Mouse (Mus musculus) neutrophil, adult 5-6 weeks (primary cell): Measurements from ENCODE around the gene Cdc25b. TPM values are rescaled to one million over a fixed set of nuclear protein-coding genes. Genes with fewer than 3 reads are reported as not detected.

Experiments
- ATAC-seq: fragments of 151-379, 151-347 bp; 2 replicates; pipeline ENCODE4 v1.8.0; 2017; ENCODE audit warnings: mild to moderate bottlenecking, moderate TSS enrichment; ENCODE audit not compliant: insufficient number of reproducible peaks, poor library complexity, low FRiP score, severe bottlenecking; ENCODE audit errors: extremely low read depth
- total RNA-seq: library from RNA; stranded (forward); fragments of 200-1000 nt; gene quantifications from 2 replicates; pipeline ENCODE4 v1.2.3, GENCODE M21; 2017

The Cdc25b gene
- 111 and 116 TPM in 2 replicates for total RNA-seq

DNA sequence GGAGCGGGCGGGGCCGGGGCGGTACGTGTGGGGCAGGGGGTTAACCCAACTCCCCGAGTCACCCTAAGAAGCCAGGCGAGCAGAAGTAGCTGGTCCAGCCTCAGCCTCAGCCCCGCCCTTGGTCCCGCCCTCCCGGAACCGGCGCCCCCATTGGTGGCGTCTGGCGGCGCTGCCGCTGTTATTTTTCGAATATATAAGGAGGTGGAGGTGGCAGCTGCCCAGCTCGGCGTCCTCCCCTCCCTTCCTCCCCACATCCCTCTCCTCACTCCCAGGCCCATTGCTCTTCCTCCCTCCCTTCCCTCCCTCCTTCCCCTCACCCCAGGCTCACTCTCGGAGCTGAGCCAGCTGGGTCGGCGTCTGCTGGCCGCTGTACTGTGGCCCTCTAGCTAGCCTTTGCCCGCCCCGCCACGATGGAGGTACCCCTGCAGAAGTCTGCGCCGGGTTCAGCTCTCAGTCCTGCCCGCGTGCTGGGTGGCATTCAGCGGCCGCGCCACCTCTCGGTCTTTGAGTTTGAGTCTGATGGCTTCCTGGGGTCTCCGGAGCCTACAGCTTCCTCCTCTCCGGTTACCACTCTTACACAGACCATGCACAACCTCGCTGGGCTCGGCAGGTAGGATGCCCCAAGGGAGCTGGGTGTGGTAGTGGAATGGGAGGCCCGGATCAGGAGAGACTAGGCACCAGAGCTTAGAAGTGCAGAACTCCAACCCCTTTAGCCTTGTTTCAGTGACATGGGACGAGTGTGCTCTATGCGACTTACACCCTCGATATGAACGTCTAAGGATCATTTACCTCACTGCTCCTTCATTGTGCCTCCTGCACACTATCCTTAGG, at the start of gene Cdc25b, which contains the start of gene Spef1:
Cdc25b (plus strand) TSS at position 179 of the 831 bp plus-strand sequence.
Spef1 (minus strand) TSS at position 512 of the 831 bp plus-strand sequence.
- ATAC-seq: peak; percentile 69

DNA sequence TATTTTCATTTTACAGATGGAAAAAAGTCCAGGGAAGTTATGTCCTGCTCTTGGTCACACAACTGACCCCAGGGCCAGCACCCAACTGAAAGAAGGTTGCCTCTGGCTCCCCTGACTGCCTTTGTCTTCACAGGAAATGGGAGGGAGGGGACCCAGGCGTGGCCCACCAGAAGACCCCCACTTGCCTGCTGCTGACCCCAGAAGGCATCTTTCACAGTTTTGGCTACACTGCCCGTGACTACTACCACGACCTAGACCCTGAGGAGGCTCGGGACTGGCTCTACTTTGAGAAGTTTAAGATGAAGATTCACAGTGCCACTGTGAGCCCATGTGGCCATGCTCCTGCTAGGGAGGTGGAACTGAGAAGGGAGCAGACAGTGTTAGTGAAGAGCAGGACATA, 48.5 kb upstream of the Cdc25b start:
- no peak for ATAC-seq

DNA sequence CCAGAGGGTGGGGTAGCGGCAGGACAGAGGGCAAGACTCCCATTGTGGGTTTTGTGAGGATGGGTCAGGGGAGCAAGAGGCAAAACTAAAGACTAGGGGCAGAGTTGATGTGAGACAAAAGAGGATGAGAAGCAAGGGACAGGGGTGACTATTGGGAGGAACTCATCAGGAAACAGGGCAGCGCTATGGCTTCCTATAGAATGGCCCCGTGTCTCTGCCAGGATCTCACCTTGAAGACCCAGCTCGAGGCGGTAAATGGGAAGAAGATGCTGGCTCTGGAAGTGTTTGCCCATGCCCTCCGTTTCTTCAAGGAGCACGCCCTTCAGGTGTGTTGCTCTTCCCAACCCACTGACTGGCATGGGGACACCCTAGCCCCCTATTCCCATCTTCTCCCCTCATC, 48.0 kb upstream of the Cdc25b start:
- ATAC-seq: no peak

DNA sequence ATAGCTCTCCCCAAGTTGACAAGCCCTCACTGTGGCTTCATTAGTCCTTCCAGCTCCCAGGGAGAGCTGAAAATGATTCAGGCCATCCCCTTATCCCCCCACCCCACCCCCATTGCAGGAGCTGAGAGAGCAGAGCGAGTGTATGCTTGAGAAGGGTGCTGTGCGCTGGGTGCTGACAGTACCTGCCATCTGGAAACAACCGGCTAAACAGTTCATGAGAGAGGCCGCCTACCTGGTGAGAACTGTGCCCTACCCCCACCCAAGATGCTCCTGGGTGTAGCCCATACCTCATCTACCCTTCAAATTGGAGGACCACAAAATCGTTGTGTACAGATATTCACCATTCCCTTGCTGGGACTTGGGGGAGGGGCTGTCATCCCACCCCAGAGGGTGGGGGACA, 47.5 kb upstream of the Cdc25b start:
- ATAC-seq: no peak

DNA sequence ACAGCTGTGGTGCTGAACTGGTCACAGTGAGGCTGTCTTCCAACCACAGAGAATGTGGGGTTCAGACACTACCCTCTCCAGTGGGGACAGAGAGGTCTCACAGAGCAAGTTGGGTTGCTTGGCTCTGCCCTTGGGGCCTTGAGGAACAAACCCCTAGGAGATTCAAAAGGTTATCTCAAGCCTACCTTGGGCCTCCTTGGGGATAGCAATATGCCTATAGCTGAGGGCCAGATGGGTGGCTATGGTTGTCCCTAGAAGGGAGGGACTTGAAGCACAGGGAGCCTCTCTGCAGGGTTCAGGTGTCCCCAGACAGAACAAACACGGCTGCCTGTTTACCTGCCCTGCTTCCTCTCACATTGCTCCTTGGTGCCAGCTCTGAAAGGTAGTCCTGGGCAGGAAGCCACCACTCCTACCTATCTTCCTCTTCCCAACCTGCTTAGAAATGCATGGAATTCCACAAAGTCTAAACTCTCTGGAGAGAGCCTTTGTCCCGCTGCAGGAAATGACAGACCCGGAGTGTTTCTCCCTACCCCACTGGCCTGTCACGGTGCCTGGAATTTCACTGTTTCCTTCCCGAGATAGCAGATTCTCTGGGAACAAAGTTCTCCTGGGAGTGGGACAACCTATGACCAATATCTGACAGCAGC, 46.7 kb upstream of the Cdc25b start:
- ATAC-seq: no peak

DNA sequence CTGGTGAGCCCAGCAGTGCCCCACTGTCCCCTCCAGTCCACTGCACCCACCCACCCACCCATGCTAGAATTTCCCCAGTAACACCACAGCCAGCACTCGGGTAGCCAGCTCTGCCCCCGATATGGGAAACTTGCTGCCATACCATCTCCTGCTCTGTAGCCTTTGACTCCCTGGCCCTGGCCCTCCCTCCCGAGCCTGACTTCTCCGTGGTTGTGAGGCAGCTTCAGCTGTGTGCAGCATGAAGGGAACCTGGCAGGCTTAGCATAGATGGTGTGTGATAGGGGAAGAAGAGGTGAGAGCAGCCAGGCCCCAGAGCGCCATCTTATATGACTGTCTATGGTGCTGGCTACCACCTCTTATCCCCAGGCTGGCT, 46.2 kb upstream of the Cdc25b start:
- ATAC-seq: no peak

DNA sequence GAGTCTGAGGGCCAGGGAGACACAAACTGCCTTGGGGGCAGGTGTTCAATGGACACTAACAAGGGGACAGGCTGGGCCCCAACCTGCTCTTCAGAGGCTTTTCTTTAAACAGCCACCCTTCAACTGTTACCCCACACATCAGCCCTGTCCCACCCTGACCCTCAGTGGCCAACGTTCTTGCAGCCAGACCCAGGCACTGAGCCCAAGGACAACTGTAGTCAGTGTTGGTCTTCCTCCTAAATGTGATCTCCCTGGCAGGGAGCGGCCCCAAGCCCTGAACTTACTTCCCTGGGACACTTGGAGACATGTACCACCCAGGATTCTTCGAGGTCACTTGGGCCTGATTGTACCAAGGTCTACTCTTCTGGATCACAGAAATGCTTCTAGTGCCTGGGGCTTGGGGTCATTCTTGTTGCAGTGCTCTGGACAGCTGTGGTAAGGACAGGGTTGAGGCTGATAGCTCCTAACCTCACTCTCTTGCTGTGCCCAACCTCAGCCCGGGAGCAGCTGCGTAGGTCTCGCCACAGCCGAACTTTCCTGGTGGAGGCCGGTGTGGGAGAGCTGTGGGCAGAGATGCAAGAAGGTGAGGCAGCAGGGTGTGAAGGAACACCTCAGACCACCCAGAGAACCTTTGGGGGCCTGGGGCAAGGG, 45.3 kb upstream of the Cdc25b start:
- ATAC-seq: no peak

DNA sequence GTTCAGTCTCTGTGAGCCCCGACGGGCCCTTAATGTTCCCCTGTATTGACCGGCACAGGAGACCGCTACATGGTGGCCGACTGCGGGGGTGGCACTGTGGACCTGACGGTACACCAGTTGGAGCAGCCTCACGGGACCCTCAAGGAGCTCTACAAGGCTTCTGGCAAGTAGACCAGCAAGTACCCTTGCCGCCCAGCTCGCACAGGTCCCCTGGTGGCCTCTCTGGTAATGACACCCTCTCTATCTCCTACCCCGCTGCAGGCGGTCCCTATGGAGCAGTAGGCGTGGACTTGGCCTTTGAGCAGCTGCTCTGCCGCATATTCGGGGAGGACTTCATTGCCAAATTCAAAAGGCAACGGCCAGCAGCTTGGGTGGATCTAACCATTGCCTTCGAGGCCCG, 44.2 kb upstream of the Cdc25b start:
- peak; percentile 34; the same call in 1 of the 2 replicates for ATAC-seq

DNA sequence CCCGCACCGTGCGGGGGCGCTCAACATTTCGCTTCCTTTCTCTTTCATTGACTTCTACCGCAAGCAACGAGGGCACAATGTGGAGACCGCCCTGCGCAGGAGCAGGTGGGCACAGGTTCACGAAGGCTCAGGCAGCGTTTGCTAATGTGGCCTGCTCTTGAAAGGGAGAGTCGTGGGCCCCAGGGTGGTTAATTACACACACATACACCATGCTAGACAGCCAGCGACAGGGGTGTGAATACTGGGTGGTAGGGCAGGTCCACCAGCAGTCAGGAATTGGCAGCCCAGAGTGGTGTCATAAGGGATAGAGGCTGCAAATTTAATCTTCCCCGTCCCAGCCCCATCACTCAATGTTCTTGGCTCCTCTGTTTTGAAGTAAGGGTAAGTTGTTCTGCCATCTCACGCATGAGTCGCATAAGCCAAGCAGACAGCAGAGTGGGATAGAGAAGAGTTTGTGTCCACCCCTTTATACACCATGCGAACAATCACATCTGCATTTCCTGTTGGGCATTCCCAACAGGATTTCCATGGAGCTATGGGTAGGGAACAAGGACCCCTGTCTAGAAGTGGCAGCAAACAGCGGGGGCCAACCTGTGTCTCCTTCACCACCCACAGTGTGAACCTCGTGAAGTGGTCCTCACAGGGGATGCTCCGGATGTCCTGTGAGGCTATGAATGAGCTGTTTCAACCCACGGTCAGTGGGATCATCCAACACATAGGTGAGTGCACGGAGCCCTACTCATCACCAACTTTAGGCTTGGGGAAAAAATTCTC, 43.6 kb upstream of the Cdc25b start:
- ATAC-seq: no peak

DNA sequence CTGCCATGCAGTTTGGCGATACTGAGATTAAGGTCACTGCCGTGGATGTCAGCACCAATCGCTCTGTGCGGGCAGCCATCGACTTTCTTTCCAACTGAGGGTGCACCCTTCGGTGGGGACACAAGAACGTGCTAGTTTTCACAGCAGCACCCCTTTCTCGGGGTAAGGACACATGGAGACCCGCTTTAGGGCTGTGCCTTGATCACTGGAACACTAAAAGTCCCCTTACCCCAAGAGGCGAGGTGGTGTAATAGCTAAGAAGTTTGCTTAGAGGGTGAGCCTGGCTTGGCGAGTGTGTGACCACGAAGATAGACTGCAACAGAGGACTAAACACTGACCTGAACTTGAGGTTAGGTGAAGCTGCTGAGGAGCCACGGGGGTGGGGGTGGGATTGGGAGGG, 41.6 kb upstream of the Cdc25b start:
- no peak for ATAC-seq

DNA sequence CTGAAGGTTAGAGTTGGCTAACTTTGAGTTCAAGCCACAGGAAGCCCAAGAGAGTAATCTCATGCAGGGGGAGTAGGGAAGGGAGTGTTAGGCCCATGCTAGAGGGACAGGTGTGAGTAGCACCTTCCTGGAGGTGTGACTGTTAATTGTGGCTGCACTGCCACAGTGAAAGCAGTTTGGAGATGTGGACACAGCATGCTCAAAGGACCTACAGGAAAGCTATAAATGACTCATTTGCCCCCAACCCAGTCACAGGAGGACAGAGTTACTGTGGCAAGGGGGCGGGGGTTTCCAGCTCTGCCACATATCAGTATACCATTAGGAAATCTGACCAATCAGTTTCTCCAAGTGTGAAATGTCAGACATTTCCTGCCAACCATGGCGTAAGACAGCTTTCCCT, 41.2 kb upstream of the Cdc25b start:
- ATAC-seq: no peak

DNA sequence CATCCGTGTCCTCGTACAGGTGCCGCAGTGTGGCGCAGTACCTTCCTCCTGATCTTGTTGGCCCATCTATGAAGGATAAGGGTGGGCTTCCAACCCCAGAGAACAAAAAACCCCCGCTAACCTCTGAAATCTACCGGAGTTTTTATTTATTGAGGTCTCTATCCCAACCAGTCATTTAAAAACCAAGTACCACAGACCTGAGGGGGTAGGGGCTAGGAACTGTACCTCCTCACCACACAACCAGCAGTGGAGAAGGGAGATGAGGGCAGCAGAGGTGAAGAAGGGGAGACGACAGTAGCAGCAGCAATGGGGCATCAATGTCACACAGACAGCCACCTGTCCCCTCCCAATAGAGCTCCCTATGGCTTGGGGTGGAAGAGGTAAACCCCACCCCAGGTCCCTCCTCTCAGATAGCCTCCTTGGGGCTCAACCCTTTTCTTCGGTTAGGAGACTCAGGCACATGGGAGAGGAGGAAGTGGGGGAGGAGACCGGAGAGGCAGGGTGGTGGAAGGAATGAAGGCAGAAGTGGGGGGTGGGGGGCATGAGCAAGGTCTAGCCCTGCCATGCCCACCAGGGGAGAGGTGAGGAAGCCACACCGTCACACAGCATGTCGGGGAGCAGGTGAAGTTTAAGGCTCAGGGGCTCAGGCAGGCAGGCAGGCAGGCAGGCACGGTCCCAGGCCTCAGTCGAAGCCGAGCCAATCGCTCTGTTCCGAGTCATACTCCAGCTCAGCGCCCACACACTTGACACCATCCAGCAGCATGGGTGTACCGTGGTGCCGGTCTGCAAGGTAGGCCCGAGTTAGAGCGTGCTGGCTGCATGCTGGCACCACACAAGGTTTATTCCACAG, 40.3 kb upstream of the Cdc25b start:
- no peak for ATAC-seq

DNA sequence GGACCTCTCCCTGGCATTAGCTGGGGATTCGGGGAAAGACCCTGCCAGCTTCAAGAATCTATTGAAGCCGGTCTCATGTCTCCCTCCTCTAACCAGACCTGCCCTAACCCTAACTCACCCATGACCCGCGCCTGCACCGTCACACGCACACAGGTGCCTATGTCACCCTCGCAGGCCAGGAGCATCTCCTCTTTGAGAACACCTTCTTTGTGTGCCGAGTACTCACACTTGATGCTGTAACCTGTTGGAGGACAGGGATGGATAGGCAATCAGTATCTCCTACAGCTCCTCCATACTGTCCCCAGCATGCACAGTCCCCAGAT, 39.7 kb upstream of the Cdc25b start:
- no peak for ATAC-seq

DNA sequence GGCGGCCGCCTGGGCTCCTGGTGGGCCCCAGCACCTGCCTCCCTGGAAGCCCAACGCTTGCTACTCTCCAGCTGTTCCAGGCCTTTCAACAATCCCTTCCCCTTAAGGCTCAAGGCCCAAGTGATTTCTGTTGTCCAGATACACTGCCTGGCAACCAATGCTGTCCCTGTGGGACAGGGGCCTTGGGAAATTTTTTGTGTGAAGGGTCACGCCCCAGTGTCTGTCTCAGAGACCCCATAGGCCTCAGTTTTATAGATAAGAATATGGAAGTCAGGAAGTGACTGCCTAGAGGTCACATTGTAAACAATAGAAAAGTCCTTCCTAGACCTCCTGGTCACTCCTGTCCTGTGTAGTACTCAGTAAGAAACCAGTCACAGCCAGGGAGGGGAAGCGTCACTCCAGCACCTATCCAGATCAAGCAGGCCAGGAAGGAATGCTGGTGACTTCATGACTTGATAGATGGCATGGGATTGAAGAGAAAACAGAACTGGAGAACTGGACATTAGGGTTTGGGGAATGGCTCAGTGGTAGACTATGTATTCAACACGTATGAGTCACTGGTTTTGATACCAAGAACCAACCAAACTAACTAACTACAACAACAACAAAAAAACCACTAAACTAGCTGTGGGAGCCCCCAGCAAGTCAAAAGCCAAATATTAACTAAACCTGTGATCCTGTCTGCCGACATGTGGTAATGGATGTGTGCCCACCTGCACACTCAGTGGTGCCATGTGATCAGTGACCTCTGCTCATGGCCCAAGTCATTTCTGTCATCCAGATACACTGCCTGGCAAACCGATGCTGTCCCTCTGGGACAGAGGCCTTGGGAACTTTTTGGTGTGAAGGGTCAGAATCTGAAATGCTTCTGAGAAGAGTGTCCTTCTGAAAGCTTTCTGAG, 38.1 kb upstream of the Cdc25b start:
- no peak for ATAC-seq

DNA sequence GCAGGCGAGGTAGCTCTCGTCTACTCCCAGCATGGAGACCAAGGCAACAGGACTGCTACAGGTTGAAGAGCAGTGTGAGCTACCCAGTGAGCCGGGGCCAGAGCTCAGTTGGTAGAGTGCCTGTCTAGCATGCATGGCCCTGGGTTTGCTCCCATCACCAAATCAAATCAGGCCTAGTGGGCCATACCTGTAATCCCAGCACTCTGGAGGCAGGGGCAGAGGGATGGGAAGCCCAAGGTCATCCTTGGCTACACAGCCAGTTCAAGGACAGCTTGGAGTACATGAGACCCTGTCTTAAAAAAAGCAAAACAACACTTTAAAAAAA, 37.5 kb upstream of the Cdc25b start:
- no peak for ATAC-seq

DNA sequence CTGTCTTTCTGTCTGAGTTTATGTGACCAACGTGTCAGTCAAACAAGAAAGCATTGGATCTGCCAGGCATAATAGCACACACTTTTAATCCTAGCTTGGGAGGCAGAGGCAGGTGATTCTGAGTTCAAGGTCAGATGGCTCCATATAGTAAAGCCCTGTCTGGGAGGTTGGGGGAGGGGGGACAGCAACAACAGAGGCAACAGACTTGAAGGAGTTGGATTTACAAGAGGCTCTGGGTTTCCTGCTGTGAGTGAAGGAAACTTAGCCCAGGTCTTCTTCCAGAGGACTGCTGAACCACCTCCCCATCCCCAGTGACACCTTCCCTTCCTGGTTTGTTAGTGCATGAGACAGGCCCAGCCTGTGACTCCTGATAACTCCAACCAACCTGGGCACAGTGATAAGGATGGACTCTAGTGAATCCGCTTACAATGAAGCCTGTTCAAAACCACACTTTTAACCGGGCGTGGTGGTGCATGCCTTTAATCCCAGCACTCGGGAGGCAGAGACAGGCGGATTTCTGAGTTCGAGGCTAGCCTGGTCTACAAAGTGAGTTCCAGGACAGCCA, 34.5 kb upstream of the Cdc25b start:
- no peak for ATAC-seq

DNA sequence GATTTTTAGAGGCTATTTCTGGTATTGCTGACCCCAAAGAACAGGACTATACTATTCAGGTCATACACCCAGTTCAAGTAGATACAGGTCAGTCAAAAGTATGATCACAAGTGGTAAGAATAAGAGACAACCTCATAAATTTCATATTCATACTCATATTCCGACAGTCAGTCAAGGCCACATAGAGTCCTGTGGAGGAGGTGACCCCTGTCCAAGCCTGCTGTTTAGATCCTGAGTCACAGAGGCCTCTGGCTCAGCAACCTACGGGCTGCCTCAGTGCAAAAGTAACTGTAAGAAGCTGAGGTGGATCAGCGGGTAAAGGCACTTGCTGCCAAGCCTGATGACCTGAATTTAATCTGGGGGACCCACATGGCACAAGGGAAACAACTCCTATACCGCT, 32.7 kb upstream of the Cdc25b start:
- ATAC-seq: no peak

DNA sequence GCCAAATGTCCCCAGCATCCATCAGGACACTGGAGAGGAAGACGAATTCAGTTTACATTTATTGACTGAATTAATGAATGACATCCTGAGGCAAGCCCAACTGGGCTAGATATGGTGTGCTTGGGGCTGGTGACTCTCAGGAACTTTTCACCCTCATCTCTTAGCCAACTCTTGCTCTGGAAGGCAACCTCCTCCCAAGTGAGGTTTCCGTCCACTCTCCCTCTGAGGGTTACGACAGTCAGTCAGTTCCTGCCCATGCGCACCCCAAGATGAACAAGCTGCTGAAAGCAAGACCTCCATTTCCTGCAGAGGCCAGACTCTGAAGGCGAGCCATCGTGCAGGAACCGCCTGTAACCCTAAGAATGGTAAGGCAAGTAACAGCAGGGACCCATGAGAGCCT, 29.8 kb upstream of the Cdc25b start:
- ATAC-seq: no peak
